Mouse (Mus musculus) right cerebral cortex, postnatal 25 days (tissue): ENCODE measurements around the gene Tdrd1.
"Not testable (repeated sequence)": the region's sequence is repeated elsewhere in the genome, so short reads cannot be mapped to it uniquely, and the experiment has no call there.

ENCODE experiments used
- DNase-seq: peaks from one replicate; pipeline ENCODE4 v3.0.0; 2022

The Tdrd1 gene

DNA sequence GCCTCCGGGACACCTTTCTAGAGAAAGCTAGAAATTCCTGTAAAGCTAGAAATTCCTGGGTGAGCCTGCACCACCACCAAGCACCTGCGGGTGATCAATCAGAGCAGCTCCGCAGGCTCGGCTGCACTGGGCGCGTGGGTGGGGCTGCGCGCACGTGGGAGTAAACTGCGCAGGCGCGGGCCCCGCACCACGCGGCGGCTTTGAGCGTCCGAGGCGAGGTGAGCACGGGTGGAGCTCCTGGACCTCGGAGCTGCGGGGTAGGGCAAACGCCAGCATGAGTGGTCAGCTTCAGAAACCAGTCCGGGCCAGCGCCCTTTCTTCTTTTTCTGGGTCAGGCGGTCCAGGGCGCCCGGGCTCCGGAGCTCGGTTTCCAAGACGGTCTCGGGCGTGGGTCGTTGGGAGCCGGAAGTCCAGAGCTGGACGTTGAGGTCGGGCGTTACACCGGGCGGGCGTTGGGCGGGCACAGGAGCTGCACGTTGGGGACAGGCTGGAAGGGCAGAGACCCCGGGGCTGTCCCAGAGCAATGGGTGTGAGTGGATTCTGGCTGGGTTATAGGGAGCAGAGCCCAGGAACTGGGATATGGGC, at the start of gene Tdrd1:
TSS of gene Tdrd1 (plus strand) at position 163 of the 585 bp plus-strand sequence.
- no peak for DNase-seq

GRCm38 (mm10) chr19:56776719-56777382, 49.2 kb upstream of the Tdrd1 start:
- DNase-seq: peak; percentile 26

- DNase-seq: not testable (repeated sequence)
Measured at GRCm38 (mm10) chr19:56778532-56778931, 47.5 kb upstream of the Tdrd1 start.

GRCm38 (mm10) chr19:56787911-56788310, 38.1 kb upstream of the Tdrd1 start:
- no peak for DNase-seq

GRCm38 (mm10) chr19:56788952-56789351, 37.1 kb upstream of the Tdrd1 start:
- DNase-seq: no peak

GRCm38 (mm10) chr19:56797376-56797775, 28.6 kb upstream of the Tdrd1 start:
- no peak for DNase-seq

GRCm38 (mm10) chr19:56800226-56800625, 25.8 kb upstream of the Tdrd1 start:
- no peak for DNase-seq

DNA sequence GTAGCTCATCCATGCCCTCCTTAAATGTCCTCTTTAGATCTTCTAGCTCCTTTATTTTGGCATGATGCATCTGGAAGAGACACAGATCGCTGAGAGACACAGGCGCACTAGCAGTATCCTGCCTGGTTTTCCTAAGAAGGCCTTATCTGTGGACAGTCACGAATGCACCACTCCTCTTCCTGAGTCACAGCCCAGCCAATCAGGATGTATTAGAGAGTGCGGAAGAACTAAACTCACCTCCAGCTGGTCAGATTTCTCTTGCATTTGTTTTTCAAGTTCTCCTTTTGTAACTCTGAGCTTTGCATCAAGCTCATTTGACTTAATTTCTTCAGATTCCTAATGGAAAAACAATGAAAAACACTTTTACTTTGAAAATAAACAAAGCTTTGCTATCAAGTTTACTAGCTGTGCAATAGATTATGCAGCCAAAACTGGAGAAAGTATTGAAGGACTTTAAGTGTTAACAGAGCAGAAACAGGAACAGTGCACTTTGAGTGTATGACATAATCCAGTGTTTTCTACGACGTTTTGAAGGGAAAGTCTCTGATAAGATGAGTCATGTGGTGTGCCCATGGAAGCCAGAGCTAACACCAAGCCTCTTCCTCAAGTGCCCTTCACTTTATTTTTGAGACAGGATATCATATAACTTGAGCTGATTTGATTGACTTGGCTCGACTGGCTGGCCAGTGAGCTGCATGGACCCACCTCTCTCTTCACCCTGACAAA, 24.9 kb upstream of the Tdrd1 start:
- DNase-seq: no peak

- no peak for DNase-seq
Measured at GRCm38 (mm10) chr19:56801656-56802351, 24.2 kb upstream of the Tdrd1 start.

DNA sequence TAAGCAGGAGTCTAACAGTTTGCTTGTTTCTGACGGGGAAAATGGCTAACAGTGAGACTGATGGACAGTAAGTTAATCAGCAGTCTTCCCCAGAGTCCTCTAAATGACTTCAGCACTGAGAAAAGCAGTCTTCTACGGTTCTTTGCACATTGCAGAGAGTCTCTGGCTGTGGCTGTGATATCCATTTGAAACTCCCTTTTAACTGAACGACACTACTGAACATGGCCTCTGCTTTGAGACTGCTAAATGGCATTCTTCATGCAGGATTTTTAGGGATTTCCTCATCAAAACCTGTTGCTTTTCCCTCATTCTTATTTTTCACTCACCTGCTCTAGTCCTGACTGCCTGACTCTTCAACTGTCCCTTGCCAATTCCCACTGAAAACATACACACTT, 23.7 kb upstream of the Tdrd1 start:
- DNase-seq: no peak

- no peak for DNase-seq
Measured at GRCm38 (mm10) chr19:56805366-56805765, 20.6 kb upstream of the Tdrd1 start.

GRCm38 (mm10) chr19:56807122-56807521, 18.9 kb upstream of the Tdrd1 start:
- DNase-seq: no peak

GRCm38 (mm10) chr19:56808771-56809170, 17.2 kb upstream of the Tdrd1 start:
- no peak for DNase-seq

- no peak for DNase-seq
Measured at GRCm38 (mm10) chr19:56810641-56811146, 15.3 kb upstream of the Tdrd1 start.

DNA sequence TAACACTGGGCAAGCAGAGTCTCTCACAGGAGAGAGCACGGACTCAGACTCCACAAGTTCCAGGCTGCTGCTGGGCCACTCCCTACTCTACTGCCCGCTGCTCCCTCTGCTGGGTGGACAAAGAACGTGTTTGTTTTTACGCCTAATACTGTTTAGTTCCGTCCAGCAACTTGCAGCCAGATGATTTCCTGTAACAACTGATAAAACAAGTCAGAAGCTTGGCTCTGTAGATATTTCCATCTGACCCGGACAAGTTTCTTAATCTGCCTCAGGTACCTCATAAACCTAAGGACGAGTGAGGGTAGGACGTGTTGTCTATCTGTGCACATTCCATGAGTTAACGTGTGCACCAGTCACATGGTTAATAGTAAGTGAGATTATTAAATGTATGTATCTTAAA, 14.4 kb upstream of the Tdrd1 start:
- no peak for DNase-seq

DNA sequence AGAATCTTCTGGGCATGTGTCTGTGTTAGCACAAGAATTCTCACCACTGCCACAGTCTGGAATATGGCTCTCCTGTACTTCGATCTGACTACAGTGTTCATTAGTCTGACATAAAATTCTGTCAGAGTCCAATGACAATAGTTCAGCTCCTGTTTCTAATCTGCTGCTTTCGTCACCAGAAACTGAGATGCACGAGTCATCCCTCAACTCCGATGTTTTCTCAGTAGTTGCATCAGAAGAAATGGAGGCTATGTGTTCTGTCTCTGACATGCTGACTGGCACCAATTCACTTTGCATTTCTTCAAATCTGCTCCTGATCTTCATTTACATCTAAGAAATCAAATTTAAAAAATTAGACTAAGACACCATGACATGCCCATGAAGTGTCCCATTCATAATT, 12.6 kb upstream of the Tdrd1 start:
- no peak for DNase-seq

- peak; percentile 39 for DNase-seq
Measured at GRCm38 (mm10) chr19:56817851-56818526, 8.0 kb upstream of the Tdrd1 start.

GRCm38 (mm10) chr19:56821040-56821797, 4.8 kb upstream of the Tdrd1 start:
- no peak for DNase-seq

DNA sequence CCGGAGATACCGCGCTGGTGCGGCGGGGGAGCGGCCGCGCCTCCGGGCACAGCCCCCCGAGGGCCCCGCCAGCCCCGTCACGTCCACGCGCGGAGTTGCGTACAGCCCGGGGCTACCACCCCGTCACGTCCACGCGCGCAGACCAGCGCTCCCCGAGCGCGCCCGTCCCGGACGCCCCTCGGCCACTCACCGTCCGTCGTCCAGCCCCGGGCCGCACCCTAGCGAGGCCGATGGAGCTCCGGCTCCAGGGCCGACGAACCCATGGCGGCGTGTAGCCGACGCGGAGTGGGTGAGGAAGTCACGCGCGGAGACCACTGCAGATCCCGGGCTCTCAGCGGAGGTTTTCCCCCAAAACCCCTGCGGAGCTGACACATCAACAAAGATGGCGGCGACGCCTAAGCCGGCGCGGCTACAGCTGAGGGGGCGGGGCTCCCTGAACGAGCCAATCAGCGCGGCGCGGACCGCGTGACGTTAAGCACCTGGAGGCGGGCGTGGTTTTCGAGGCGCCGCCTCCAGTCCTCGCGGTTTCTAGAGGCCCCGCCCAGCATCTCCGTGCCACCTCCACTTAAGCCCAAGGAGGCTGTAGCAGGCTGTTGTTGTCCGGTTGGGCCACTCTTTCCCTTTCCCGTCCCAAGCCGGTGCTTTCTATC, 4.1 kb upstream of the Tdrd1 start, which contains the start of gene Ccdc186:
TSS of gene Ccdc186 (minus strand) at position 393 of the 650 bp plus-strand sequence.
- peak; percentile 97 for DNase-seq

DNA sequence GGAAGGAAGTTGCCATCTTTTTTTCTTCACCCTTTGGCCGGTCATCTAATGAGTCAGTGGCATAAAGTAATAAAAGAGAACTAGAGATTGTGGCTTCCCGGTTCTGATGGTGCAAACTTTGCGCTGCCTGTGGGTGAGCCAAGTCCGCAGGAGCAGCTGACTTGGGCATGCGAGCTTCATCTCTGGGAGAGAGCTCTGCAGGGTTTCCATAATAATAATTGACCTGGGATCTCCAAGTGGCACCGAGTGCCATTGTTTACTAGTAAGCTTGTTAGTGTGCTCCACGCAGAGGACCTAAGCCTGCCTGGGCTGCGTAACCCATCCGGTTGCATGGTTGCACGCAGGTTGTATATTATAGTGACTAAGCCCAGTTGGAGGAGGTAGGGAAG, 3.6 kb upstream of the Tdrd1 start:
- DNase-seq: no peak

GRCm38 (mm10) chr19:56828305-56828704, 2.3 kb downstream of the Tdrd1 start:
- DNase-seq: no peak
